Mouse (Mus musculus) liver, adult 2 months (tissue): ENCODE measurements at regions not wholly inside any gene's neighbourhood (a gene's known extent, or its start where the extent isn't known, plus 50 kb on each side); places are given as distances from the start of the nearest gene placed in this dataset.

Experiments used
- CTCF ChIP-seq: fragments of 200-500 bp; IDR thresholded peaks from 2 replicates; pipeline ENCODE4 v1.5.1; 2011; ENCODE audit warnings: low read depth, low read length, control low read depth
- POLR2A ChIP-seq: fragments of 200-500 bp; IDR thresholded peaks from 2 replicates; pipeline ENCODE4 v1.6.1; 2011; ENCODE audit warnings: low read length, control low read depth; ENCODE audit not compliant: insufficient read depth; ENCODE audit errors: extremely low read depth

DNA sequence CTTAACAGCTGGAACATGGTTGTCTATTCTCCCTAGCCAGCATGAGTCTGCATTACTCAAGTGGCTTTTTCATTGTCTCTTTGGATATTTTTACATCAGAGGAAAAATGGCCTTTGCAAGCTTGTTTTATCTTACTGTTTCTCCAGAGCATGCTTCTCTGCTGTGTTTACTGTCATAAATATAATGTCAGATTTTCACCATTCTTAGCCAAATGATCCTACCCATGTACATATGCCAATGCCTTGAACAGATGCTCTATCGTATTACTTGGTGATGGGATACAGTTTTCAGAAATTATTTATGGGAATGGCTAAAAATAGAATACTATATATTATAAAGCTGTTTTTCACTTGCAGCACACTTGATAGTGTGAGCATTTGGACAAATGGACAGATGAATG, 625.9 kb downstream of the Sqor start:
- TF ChIP-seq CTCF (no peak), POLR2A (no peak)
